Mouse (Mus musculus): ENCODE measurements at regions not wholly inside any gene's neighbourhood (a gene's known extent, or its start where the extent isn't known, plus 50 kb on each side); places are given as distances from the start of the nearest gene placed in this dataset.

- DNase-seq, result no peak
Measured at GRCm38 (mm10) chr17:14610791-14611522, 83.1 kb downstream of the Thbs2 start.

- no peak for DNase-seq
Measured at GRCm38 (mm10) chr17:14608845-14609244, 85.2 kb downstream of the Thbs2 start.

GRCm38 (mm10) chr17:14606356-14606989 lies 87.6 kb downstream of the Thbs2 start:
- DNase-seq, result no peak

GRCm38 (mm10) chr17:14599681-14600080 lies 94.4 kb downstream of the Thbs2 start:
- no peak for DNase-seq

- no peak for DNase-seq
Measured at GRCm38 (mm10) chr17:14596470-14596869, 97.6 kb downstream of the Thbs2 start.

- DNase-seq, result no peak
Measured at GRCm38 (mm10) chr17:14595525-14595924, 98.5 kb downstream of the Thbs2 start.

- no peak for DNase-seq
Measured at GRCm38 (mm10) chr17:14588086-14588817, 105.8 kb downstream of the Thbs2 start.

- DNase-seq, result no peak
Measured at GRCm38 (mm10) chr17:14579671-14580070, 114.4 kb downstream of the Thbs2 start.

GRCm38 (mm10) chr17:14578721-14579120 lies 115.3 kb downstream of the Thbs2 start:
- DNase-seq, result no peak

GRCm38 (mm10) chr17:14578194-14578593 lies 115.8 kb downstream of the Thbs2 start:
- no peak for DNase-seq

- no peak for DNase-seq
Measured at GRCm38 (mm10) chr17:14576159-14576558, 117.9 kb downstream of the Thbs2 start.

- DNase-seq, result no peak
Measured at GRCm38 (mm10) chr17:14571143-14571542, 122.9 kb downstream of the Thbs2 start.

GRCm38 (mm10) chr17:14570266-14570775 lies 123.7 kb downstream of the Thbs2 start:
- peak; percentile 2 for DNase-seq

GRCm38 (mm10) chr17:14562191-14562590 lies 131.8 kb downstream of the Thbs2 start:
- DNase-seq, result no peak

GRCm38 (mm10) chr17:14557214-14557613 lies 136.8 kb downstream of the Thbs2 start:
- DNase-seq, result no peak

GRCm38 (mm10) chr17:14553195-14553594 lies 140.8 kb downstream of the Thbs2 start:
- no peak for DNase-seq

- DNase-seq, result no peak
Measured at GRCm38 (mm10) chr17:14552081-14552480, 142.0 kb downstream of the Thbs2 start.

GRCm38 (mm10) chr17:14551610-14552009 lies 142.4 kb downstream of the Thbs2 start:
- DNase-seq, result no peak

GRCm38 (mm10) chr17:14545822-14546473 lies 148.1 kb downstream of the Thbs2 start:
- DNase-seq, result peak; percentile 36

GRCm38 (mm10) chr17:14544343-14545002 lies 149.6 kb downstream of the Thbs2 start:
- no peak for DNase-seq

- no peak for DNase-seq
Measured at GRCm38 (mm10) chr17:14541035-14541434, 153.0 kb downstream of the Thbs2 start.
